Mouse (Mus musculus) CH12.LX (cell line): ENCODE measurements around the gene Nxn. TPM values are rescaled to one million over a fixed set of nuclear protein-coding genes. Genes with fewer than 3 reads are reported as not detected.
A peak's percentile ranks its signal among the peaks of the same experiment; 100 is the strongest.

ENCODE experiments used
- DNase-seq: peaks from one replicate; pipeline ENCODE4 v3.0.0-alpha.2; 2013; ENCODE audit errors: extremely low read depth
- H3K27ac ChIP-seq: 2 replicates; pipeline ENCODE4 v1.5.1; 2012; ENCODE audit warnings: low read depth, mild to moderate bottlenecking, control low read depth, moderate library complexity; ENCODE audit not compliant: insufficient read depth
- H3K27me3 ChIP-seq: replicated peaks from 2 replicates; pipeline ENCODE3; 2012; ENCODE audit warnings: inconsistent platforms
- H3K36me3 ChIP-seq, 2 experiments: replicated peaks in 1 of 2; 2 replicates each; pipeline versions ENCODE3 to v1.6.1; 2012; ENCODE audit warnings: inconsistent platforms in 1 of 2, low read length in 1 of 2, mild to moderate bottlenecking in 1 of 2, mixed read lengths in 1 of 2, moderate library complexity in 1 of 2; ENCODE audit not compliant: control insufficient read depth in 1 of 2, insufficient read depth in 1 of 2
- H3K4me1 ChIP-seq, 2 experiments: 2 replicates each; pipeline ENCODE4 v1.6.1; 2012; ENCODE audit warnings: inconsistent platforms in 1 of 2, moderate library complexity in 1 of 2; ENCODE audit not compliant: insufficient read depth in 2 of 2, control insufficient read depth in 1 of 2
- H3K4me2 ChIP-seq: 2 replicates; pipeline ENCODE4 v1.6.1; 2012; ENCODE audit warnings: low read depth, mild to moderate bottlenecking, control low read depth; ENCODE audit not compliant: poor library complexity, insufficient read depth, severe bottlenecking
- H3K4me3 ChIP-seq, 3 experiments: fragments of 150-350 bp in 1 of 3; sonication (generic) in 1 of 3; replicated peaks in 1 of 3; 2 replicates each; pipeline versions ENCODE3 to v1.5.1; 2011 to 2012; ENCODE audit warnings: low read depth in 2 of 3, low read length in 2 of 3, mild to moderate bottlenecking in 2 of 3, moderate library complexity in 2 of 3, control low read depth in 1 of 3, improper control_type of control experiment in 1 of 3, inconsistent platforms in 1 of 3, mixed read lengths in 1 of 3; ENCODE audit not compliant: poor library complexity in 1 of 3
- H3K79me2 ChIP-seq: replicated peaks from 2 replicates; pipeline ENCODE4 v1.6.1; 2012; ENCODE audit warnings: mild to moderate bottlenecking, moderate library complexity; ENCODE audit not compliant: control insufficient read depth, poor library complexity, insufficient read depth, severe bottlenecking; ENCODE audit errors: extremely low read depth
- H3K9ac ChIP-seq: 2 replicates; pipeline ENCODE4 v1.6.1; 2012; ENCODE audit warnings: low read depth, mild to moderate bottlenecking, control low read depth, moderate library complexity; ENCODE audit not compliant: insufficient read depth
- H3K9me3 ChIP-seq: replicated peaks from 2 replicates; pipeline ENCODE3; 2012; ENCODE audit warnings: low read length, inconsistent platforms, mixed read lengths
- E2F4 ChIP-seq: IDR thresholded peaks from 2 replicates; pipeline ENCODE4 v1.6.1; 2011; ENCODE audit warnings: low read depth, low read length, improper control_type of control experiment; ENCODE audit not compliant: insufficient replicate concordance
- EP300 ChIP-seq: IDR thresholded peaks from 2 replicates; pipeline ENCODE4 v1.6.1; 2011; ENCODE audit warnings: low read length, improper control_type of control experiment
- GABPA ChIP-seq: IDR thresholded peaks from 2 replicates; pipeline ENCODE4 v1.6.1; 2012; ENCODE audit warnings: low read depth, low read length, improper control_type of control experiment, inconsistent platforms; ENCODE audit not compliant: insufficient replicate concordance
- HCFC1 ChIP-seq: IDR thresholded peaks from 2 replicates; pipeline ENCODE4 v1.6.1; 2012; ENCODE audit warnings: low read depth, mild to moderate bottlenecking, inconsistent platforms, low read length, improper control_type of control experiment
- IRF4 ChIP-seq: IDR thresholded peaks from 2 replicates; pipeline ENCODE4 v1.6.1; 2014; ENCODE audit warnings: low read depth, mild to moderate bottlenecking, inconsistent platforms, low read length, improper control_type of control experiment
- JUN ChIP-seq: IDR thresholded peaks from 2 replicates; pipeline ENCODE4 v1.6.1; 2011; ENCODE audit warnings: low read depth, mild to moderate bottlenecking, low read length, improper control_type of control experiment, moderate library complexity; ENCODE audit not compliant: insufficient read depth
- JUND ChIP-seq: conservative IDR thresholded peaks from 2 replicates; pipeline ENCODE4 v1.6.1; 2011; ENCODE audit warnings: low read depth, low read length, improper control_type of control experiment
- MAZ ChIP-seq: IDR thresholded peaks from 2 replicates; pipeline ENCODE4 v1.6.1; 2012; ENCODE audit warnings: low read depth, mild to moderate bottlenecking, inconsistent platforms, low read length, improper control_type of control experiment, moderate library complexity
- NRF1 ChIP-seq: IDR thresholded peaks from 2 replicates; pipeline ENCODE4 v1.6.1; 2014; ENCODE audit warnings: low read depth, mild to moderate bottlenecking, inconsistent platforms, low read length, improper control_type of control experiment, moderate library complexity
- POLR2A ChIP-seq: IDR thresholded peaks from 2 replicates; pipeline ENCODE4 v1.6.1; 2011; ENCODE audit warnings: low read depth, mild to moderate bottlenecking, improper control_type of control experiment, low read length
- RCOR1 ChIP-seq: conservative IDR thresholded peaks from 2 replicates; pipeline ENCODE4 v1.6.1; 2012; ENCODE audit warnings: low read depth, mild to moderate bottlenecking, inconsistent platforms, low read length, improper control_type of control experiment
- SIN3A ChIP-seq: IDR thresholded peaks from 2 replicates; pipeline ENCODE4 v1.6.1; 2012; ENCODE audit warnings: low read length, improper control_type of control experiment, inconsistent platforms
- TBP ChIP-seq: conservative IDR thresholded peaks from 2 replicates; pipeline ENCODE4 v1.6.1; 2011; ENCODE audit warnings: low read depth, low read length, improper control_type of control experiment
- TCF12 ChIP-seq: IDR thresholded peaks from 2 replicates; pipeline ENCODE4 v1.6.1; 2014; ENCODE audit warnings: low read depth, mild to moderate bottlenecking, inconsistent platforms, low read length, improper control_type of control experiment
- USF1 ChIP-seq: IDR thresholded peaks from 2 replicates; pipeline ENCODE4 v1.6.1; 2014; ENCODE audit warnings: low read depth, mild to moderate bottlenecking, inconsistent platforms, low read length, improper control_type of control experiment
- ZC3H11A ChIP-seq: IDR thresholded peaks from 2 replicates; pipeline ENCODE4 v1.6.1; 2012; ENCODE audit warnings: low read depth, mild to moderate bottlenecking, inconsistent platforms, low read length, improper control_type of control experiment
- ZKSCAN1 ChIP-seq: IDR thresholded peaks from 2 replicates; pipeline ENCODE4 v1.6.1; 2012; ENCODE audit warnings: low read depth, inconsistent platforms, low read length, improper control_type of control experiment, borderline replicate concordance
- ZMIZ1 ChIP-seq: IDR thresholded peaks from 2 replicates; pipeline ENCODE4 v1.6.1; 2012; ENCODE audit warnings: low read depth, mild to moderate bottlenecking, inconsistent platforms, low read length, improper control_type of control experiment
- ZNF384 ChIP-seq: IDR thresholded peaks from 2 replicates; pipeline ENCODE4 v1.6.1; 2012; ENCODE audit warnings: low read depth, low read length, improper control_type of control experiment, inconsistent platforms
- dilution Hi-C: fragments of 300-500 bp; cut with MboI; formaldehyde crosslinking; loops from 2 replicates; pipeline ENCODE4 v1.14.3; 2020; ENCODE audit warnings: low sequenced_read_pairs; ENCODE audit not compliant: extremely low pct_unique_long_range_greater_than_20kb, extremely low pct_ligation_motif_present
- in situ Hi-C: fragments of 300-500 bp; cut with MboI; formaldehyde crosslinking; loops from 3 replicates; pipeline ENCODE4 v1.14.3; 2019; ENCODE audit warnings: low sequenced_read_pairs, low pct_ligation_motif_present, low pct_unique_long_range_greater_than_20kb, mixed read lengths
- polyA plus RNA-seq: library from polyadenylated mRNA; unstranded; fragments of >175 nt; gene quantifications from 2 replicates; pipeline ENCODE4 v1.2.1, GENCODE M21; 2012; ENCODE audit warnings: low read depth; ENCODE audit not compliant: insufficient read length
- total RNA-seq, 2 experiments: library from RNA; depleted of rRNA; stranded (reverse); fragments of 300-350 nt in 1 of 2; fragments of >200 nt in 1 of 2; gene quantifications; 2 replicates each; pipeline ENCODE4 v1.2.3; 2012 to 2014

Nxn gene
- total and polyA plus RNA-seq, 3 experiments, result 15.3 to 24.8 (median 19.2) TPM

DNA sequence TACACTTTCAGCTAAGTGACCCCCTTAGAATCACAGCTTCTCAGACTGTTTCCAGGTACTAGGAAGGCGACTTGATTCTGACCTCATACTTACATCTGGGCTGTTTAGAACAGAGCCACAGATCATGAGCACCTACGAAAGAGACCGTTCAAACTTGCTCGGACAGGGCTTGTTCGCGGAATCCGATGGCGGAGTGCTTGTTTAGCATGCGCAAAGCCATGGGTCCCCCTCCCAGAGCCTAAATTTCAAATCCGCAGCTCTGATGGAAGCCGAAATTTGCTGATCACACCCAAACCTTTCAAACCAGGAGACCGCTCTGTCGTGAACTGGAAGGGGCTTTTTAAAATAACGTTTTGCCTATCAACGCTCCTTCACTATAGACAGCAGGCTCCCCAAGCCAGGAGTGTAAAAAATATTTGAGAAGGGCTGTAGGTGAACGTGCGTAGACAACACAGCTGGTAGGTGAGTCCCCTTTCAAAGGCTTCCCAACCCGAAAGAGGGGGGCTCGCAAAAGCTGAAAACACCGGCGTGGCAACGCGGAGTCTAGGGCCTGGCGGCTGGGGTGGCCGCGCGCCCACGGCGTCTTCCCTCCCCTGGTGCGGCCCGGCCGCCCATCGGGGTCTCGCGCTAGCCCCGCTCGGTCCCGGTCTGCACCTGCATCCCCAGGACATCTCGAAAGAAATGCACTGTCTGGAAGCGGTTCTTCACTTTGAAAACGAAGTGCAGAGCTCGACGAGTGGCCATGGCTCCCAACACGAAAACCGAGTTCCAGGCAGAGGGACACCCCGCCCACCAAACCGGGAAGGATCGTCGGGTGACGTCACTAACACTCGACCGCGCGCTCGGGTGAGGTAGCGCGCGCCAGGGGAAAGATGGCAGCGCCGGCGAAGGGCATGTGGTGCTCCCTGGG lies 155.8 kb downstream of the Nxn start, which contains the start of the genes Mrm3 and Glod4 (continued):
- TF ChIP-seq HCFC1, result peak; percentile 92

DNA sequence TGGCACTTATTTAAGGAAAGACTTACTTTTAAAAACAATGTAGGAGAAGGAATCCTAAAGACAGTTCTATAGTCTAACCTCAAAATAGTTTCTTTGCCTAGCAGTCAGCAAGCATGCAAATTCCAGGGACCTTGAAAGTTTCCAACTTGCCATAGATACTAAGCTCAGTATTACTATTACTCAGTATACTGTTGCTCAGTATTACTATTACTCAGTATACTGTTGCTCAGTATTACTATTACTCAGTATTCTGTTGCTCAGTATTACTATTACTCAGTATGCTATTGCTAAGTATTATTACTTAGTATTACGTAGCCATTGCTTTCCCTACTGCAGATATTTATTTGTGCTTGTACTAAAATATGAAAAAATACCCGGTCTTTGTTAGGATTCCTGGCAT lies 159.2 kb downstream of the Nxn start:
- TF ChIP-seq MAZ, result no peak
- peak; percentile 76 for TF ChIP-seq JUN
- TF ChIP-seq POLR2A, result no peak
- no peak for TF ChIP-seq ZC3H11A
- TF ChIP-seq TBP, result no peak
- TF ChIP-seq EP300, result peak; percentile 70
- no peak for TF ChIP-seq ZKSCAN1
- no peak for TF ChIP-seq NRF1
- no peak for TF ChIP-seq E2F4
- TF ChIP-seq USF1, result no peak
- no peak for TF ChIP-seq SIN3A
- no peak; the same call in 1 of the 2 replicates for TF ChIP-seq JUND
- no peak for TF ChIP-seq RCOR1
- no peak for TF ChIP-seq TCF12
- no peak for TF ChIP-seq IRF4
- TF ChIP-seq ZNF384, result no peak
- TF ChIP-seq ZMIZ1, result no peak
- no peak for TF ChIP-seq GABPA
- H3K27ac ChIP-seq, result no peak overlapping the region
- peaks cover 9% of the 10 kb centered on the region for H3K79me2 ChIP-seq
- peaks cover 3 to 37% of the 10 kb centered on the region in 2 experiments for H3K4me1 ChIP-seq
- H3K4me3 ChIP-seq, result no peak overlapping the region
- DNase-seq, result no peak
- peaks cover 25 to 58% of the 10 kb centered on the region in 2 experiments for H3K36me3 ChIP-seq
- H3K9me3 ChIP-seq, result no peaks in the 10 kb centered on the region
- in situ Hi-C loops, result no loop called here
- no peaks in the 10 kb centered on the region for H3K27me3 ChIP-seq
- dilution Hi-C loops, result no loop called here
- no peak overlapping the region for H3K4me2 ChIP-seq
- H3K9ac ChIP-seq, result no peak overlapping the region
